Mouse (Mus musculus) T-cell, adult 2 months (primary cell): ENCODE results near the gene Mss51.

Experiments
- DNase-seq: peaks from one replicate; pipeline ENCODE4 v3.0.0; 2022; ENCODE audit warnings: low spot score

Mss51 gene

GRCm38 (mm10) chr14:20496603-20497002 lies at the start of gene Mss51:
Mss51 (minus strand) TSS chr14:20496901.
- no peak for DNase-seq

DNA sequence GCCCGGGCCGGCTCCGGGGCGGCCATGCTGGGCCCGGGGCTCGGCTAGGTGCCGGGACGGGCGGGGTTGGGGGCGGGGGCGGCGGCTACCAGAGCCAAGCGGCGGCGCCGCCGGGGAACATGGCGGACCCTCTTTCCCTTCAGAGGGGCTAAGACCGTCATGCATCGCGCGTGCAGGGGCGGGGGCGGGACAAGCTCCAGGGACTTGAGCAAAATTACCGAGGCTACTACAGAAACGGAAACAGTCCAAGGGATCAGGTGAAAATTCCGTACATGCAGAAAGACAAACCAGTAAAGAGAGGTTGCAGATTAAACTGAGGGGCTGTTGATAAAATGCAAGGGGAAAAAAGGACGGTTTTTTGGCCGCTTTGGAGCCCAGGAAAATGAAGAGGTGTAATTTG lies 49.7 kb upstream of the Mss51 start, which contains the start of gene Ppp3cb:
Gene Ppp3cb, minus strand, starts transcription at position 159 of the 400 bp plus-strand sequence.
- peak; percentile 79 for DNase-seq

DNA sequence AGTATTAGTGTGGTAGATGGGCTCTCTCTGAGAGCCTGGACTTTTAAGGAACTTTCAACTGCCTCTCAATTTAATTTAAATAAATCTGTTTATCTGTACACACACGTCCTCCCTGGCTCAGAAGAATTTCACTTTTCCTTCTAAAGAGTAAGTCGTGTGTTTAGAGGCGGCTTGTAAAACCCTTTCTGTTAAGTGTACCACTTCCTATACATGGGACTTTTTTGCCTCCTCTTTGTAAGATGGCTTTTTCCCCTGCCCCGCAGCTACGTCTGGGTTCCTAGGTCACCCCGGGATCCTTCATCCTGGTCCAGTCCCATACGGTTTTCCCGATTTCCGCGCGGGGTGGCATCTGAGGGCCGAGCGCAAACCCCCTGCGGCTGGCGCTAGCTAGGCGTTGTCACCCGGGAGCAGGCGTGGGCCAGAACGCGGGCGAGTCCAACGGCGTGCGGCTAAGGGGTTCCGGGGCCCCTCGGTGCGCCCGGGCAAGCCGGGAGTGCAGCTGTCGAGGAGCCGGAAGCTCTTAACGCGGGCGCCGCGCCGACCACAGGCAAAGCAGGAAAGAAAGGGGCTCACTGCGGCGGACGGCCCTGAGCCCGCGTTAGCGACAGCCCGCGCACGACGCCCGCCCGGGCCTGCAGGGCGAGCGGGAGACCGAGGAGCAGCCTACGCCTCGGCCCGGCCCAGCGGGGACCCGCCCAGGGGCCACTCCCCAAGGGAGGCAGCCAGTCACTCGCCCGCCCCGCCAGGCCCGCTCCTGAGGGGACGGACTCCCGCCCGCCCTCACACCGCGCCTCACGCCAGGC lies 49.0 kb upstream of the Mss51 start:
- peak; percentile 82 for DNase-seq

DNA sequence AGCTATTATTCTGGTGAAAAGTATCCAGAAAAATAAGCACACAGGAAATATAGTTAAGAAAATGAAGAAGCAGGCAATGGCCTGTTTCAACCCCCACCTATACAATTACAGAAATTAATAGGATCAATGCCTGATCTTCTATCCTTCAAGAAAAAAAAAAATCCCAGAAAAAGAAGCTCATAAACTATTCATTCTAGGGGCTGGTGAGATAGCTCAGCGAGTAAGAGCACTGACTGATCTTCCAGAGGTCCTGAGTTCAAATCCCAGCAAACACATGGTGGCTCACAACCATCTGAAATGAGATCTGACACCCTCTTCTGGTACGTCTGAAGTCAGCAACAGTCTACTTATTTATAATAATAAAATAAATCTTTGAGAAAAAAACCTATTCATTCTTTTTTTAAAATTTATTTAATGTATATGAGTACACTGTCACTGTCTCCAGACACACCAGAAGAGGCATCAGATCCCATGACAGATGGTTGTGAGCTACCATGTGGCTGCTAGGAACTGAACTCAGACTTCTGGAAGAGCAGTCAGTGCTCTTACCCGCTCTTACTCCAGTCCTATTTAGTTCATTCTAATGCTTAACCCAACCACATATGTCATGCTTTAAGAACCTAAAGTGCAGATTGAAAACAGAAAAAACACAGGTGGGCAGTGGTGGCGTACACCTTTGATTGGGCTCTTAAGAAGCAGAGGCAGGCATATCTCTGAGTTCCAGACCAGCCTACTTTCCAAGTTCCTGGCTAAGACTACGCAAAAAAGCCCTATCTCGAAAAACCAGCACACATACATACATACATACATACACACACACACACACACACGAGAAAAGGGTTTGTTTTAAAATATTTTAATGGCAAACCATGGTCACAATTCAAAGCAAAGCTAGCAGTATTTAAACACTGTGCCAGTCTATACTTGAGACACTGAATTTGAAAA lies 48.0 kb upstream of the Mss51 start:
- DNase-seq: peak; percentile 14

DNA sequence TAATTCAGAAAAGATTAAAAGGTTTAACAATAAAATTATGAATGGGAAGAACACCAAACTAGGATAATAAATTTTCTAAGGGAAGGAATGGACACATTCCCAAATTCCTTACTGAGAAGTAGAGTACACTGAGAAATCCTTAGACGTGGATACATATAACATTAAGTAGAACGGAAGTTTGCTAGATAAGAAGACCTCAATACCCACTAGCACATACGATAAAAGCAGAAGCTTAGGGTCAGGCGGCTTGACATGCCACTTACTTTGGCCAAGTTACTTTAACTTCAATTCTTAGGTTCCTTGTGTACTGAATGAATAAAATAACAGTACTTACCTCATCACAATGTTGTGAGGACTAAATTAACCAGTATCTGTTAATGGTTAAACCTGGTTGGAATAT lies 32.9 kb upstream of the Mss51 start:
- DNase-seq: no peak

GRCm38 (mm10) chr14:20520179-20520578 lies 23.5 kb upstream of the Mss51 start:
- DNase-seq: no peak

- no peak for DNase-seq
These were observed 11.7 kb upstream of the Mss51 start for GRCm38 (mm10) chr14:20508424-20508823.

DNA sequence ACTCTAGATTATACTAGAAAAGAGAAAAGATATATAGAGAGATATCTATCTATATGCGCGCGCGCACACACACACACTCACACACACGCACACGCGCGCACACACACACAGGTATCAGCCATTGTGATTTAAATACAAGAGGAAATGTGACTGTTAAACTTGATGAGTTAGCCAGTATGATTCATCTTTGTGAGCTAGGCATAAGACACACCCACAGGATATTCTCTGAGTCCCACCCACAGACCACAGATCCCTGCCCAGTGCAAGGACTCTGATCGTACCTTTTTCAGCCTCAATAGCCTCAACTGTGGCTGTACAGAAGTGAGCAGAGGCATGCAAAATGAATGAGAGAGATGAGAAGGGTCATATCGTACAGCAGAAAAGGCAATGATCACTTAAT lies 6.3 kb upstream of the Mss51 start:
- DNase-seq: peak; percentile 36

GRCm38 (mm10) chr14:20499982-20500381 lies 3.3 kb upstream of the Mss51 start:
- DNase-seq: no peak

- no peak for DNase-seq
These were observed 10.7 kb downstream of the Mss51 start for GRCm38 (mm10) chr14:20486031-20486430.

- DNase-seq: no peak
These were observed 14.5 kb downstream of the Mss51 start for GRCm38 (mm10) chr14:20482051-20482751.

DNA sequence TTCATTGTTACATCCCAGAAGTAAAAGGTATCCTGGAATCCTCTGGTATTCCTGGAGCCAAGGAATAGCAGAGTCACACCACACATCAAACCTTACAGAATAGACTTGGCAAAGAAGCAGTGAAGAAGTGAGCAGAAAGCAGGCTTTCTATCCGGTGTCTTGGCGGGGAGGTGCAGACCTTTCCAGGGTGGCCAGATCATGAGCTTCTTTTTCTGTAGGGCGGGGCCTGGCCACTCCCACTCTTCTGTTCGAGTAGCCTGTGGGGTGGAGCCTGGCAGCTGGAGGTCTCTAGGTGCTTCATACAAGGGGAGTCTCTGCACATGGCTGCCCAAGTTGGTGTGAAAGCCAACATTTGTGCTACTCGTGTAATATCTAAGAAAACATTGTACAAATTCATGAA lies 15.5 kb downstream of the Mss51 start:
- peak; percentile 17 for DNase-seq

DNA sequence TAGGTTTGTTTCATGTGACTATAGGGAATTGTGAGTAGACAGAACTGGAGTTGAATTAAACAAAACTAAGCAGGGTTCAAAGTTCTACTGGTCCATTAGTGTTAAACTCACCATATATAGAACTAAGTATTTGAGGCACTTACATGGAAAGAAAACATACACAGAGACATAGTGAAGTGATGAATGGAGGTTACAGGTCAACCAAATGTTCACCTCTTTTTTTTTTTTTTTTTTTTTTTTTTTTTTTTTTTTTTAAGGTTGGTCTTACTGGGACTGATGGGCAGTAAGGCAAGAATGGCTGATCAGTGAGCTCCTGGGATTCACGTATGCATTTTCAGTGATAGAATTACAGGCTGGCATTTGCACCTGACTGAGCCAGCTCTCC lies 16.5 kb downstream of the Mss51 start:
- DNase-seq: no peak

- peak; percentile 68 for DNase-seq
These were observed 17.2 kb downstream of the Mss51 start, which contains the start of gene Anxa7 for GRCm38 (mm10) chr14:20479291-20480194. Anxa7 (minus strand) TSS chr14:20480133.

DNA sequence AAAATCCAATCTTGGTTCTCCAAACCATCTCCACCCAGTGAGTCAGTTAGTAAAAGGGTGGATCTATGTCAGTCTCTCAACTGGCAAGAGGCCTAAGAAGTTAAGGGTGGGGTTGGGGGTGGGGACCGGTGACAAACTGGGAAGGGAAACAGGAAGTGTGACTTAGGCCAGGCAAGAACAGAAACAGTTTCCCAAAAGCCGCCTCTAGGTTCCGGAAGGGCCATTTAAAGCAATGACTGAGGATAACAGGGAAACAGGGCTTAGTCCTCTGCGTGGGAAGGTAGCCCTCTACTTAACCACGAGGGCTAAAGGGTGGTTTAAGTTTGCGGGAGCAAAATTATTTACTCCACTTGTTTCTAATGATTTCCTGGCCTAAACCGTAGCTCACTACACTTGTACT lies 17.9 kb downstream of the Mss51 start:
- peak; percentile 3 for DNase-seq

GRCm38 (mm10) chr14:20478385-20478784 lies 18.3 kb downstream of the Mss51 start:
- DNase-seq: no peak

GRCm38 (mm10) chr14:20477261-20478025 lies 19.3 kb downstream of the Mss51 start:
- DNase-seq: no peak

DNA sequence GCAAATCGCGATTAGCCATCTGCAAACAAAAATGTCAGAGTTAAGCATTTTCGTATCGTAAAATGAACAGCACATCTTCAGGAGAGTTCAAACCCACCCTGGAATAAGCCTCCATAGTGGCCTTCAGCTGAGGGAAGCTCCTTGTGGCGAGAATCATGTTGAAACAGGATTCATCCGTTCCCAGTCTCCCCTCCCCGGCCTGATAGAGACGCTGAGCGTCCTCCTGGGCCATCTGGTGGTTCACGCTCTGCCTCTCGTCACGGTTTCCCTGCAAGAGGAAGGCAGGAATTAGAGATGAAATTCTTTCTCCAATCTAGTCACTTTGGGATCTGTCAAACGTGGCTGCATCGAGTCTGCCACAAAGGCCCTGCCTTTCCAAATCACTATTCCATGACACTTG lies 36.5 kb downstream of the Mss51 start:
- DNase-seq: no peak

GRCm38 (mm10) chr14:20458378-20458777 lies 38.3 kb downstream of the Mss51 start:
- no peak for DNase-seq

- no peak for DNase-seq
These were observed 43.8 kb downstream of the Mss51 start for GRCm38 (mm10) chr14:20452929-20453328.
